Mouse (Mus musculus) neural tube, embryonic 11.5 days (tissue): ENCODE measurements around the gene Rsrc2. TPM values are rescaled to one million over a fixed set of nuclear protein-coding genes. Genes with fewer than 3 reads are reported as not detected.
A peak's percentile ranks its signal among the peaks of the same experiment; 100 is the strongest.
"Not testable (repeated sequence)": the region's sequence is repeated elsewhere in the genome, so short reads cannot be mapped to it uniquely, and the experiment has no call there.

Experiments used
- ATAC-seq: fragments of 200-750 bp; cut with Nextera tagmentation; 2 replicates; pipeline ENCODE4 v1.8.0; 2017; ENCODE audit warnings: moderate number of reproducible peaks, mild to moderate bottlenecking, moderate TSS enrichment, moderate library complexity; ENCODE audit not compliant: insufficient read depth, low FRiP score, low TSS enrichment
- DNase-seq: peaks from one replicate; pipeline ENCODE4 v3.0.0-alpha.2; 2015; ENCODE audit warnings: low spot score
- H3K27ac ChIP-seq: fragments of 300-500 bp; sonication (generic); 2 replicates; pipeline ENCODE4 v1.5.1; 2014; ENCODE audit warnings: low read depth, mild to moderate bottlenecking, low read length
- H3K27me3 ChIP-seq: fragments of 300-500 bp; sonication (generic); 2 replicates; pipeline ENCODE4 v1.6.1; 2014; ENCODE audit warnings: mild to moderate bottlenecking, low read length, mixed read lengths; ENCODE audit not compliant: control insufficient read depth, insufficient read depth
- H3K36me3 ChIP-seq: fragments of 300-500 bp; sonication (generic); 2 replicates; pipeline ENCODE4 v1.6.1; 2014; ENCODE audit warnings: mild to moderate bottlenecking, low read length, moderate library complexity, mixed read lengths; ENCODE audit not compliant: control insufficient read depth, insufficient read depth
- H3K4me1 ChIP-seq: fragments of 300-500 bp; sonication (generic); 2 replicates; pipeline ENCODE4 v1.6.1; 2014; ENCODE audit warnings: low read length, mixed read lengths; ENCODE audit not compliant: control insufficient read depth, insufficient read depth
- H3K4me2 ChIP-seq: fragments of 300-500 bp; sonication (generic); 2 replicates; pipeline ENCODE4 v1.6.1; 2014; ENCODE audit warnings: low read depth, mild to moderate bottlenecking, moderate library complexity
- H3K4me3 ChIP-seq: fragments of 300-500 bp; sonication (generic); 2 replicates; pipeline ENCODE4 v1.5.1; 2014; ENCODE audit warnings: low read depth, low read length
- H3K9ac ChIP-seq: fragments of 300-500 bp; sonication (generic); 2 replicates; pipeline ENCODE4 v1.6.1; 2014; ENCODE audit warnings: mild to moderate bottlenecking, low read length
- H3K9me3 ChIP-seq: fragments of 300-500 bp; sonication (generic); 2 replicates; pipeline ENCODE4 v1.6.1; 2016; ENCODE audit warnings: low read length; ENCODE audit not compliant: control insufficient read depth
- WGBS: fragments of 180-500 bp; shearing (Covaris S2); extraction: QIAGEN DNeasy Blood & Tissue Kit; methylation state at CpG from one replicate; pipeline ENCODE4 v1.1.7; 2014; 5-methylcytosine and 5-hydroxymethylcytosine counted together
- polyA plus RNA-seq: library from polyadenylated mRNA; unstranded; fragments of >200 nt; fragmentation: Nextera tagmentation; extraction: Ambion mirVana; gene quantifications from 2 replicates; pipeline ENCODE4 v1.2.1, GENCODE M21; 2014

The Rsrc2 gene
- 154 and 166 TPM in 2 replicates for polyA plus RNA-seq

GRCm38 (mm10) chr5:123749065-123750064 is at the start of gene Rsrc2, which contains the start of gene Kntc1:
TSS of gene Rsrc2 (minus strand) at chr5:123749414.
TSS of gene Kntc1 (plus strand) at chr5:123749716.
- Histone ChIP-seq H3K9me3 (no peaks in the 10 kb centered on the region), H3K4me1 (peaks cover 16% of the 10 kb centered on the region), H3K27ac (peak within 1 kb of the TSS; percentile 74), H3K4me3 (peak within 1 kb of the TSS; percentile 66), H3K4me2 (peak within 1 kb of the TSS; percentile 71), H3K27me3 (no peaks in the 10 kb centered on the region), H3K9ac (peak within 1 kb of the TSS; percentile 66), H3K36me3 (peaks cover 4% of the 10 kb centered on the region; the same call in 1 of the 2 replicates)
- WGBS: under 1% methylated on average over 62 of the region's 63 CpGs
- DNase-seq (peak; percentile 99), ATAC-seq (peak; percentile 96)

- no peak overlapping the region for H3K4me3 ChIP-seq
- H3K9me3 ChIP-seq: no peaks in the 10 kb centered on the region
- WGBS: 89% methylated on average over 2 of the region's 2 CpGs
- ATAC-seq (no peak), DNase-seq (no peak)
- peaks cover 17% of the 10 kb centered on the region; the same call in 1 of the 2 replicates for H3K36me3 ChIP-seq
- H3K4me2 ChIP-seq: no peak overlapping the region
- H3K9ac ChIP-seq: no peak overlapping the region
- H3K4me1 ChIP-seq: no peaks in the 10 kb centered on the region
- no peak overlapping the region for H3K27ac ChIP-seq
- no peaks in the 10 kb centered on the region for H3K27me3 ChIP-seq
These were observed 43.9 kb upstream of the Rsrc2 start for GRCm38 (mm10) chr5:123793081-123793480.

GRCm38 (mm10) chr5:123788976-123789375 is 39.8 kb upstream of the Rsrc2 start:
- Histone ChIP-seq H3K9ac (no peak overlapping the region), H3K27me3 (no peaks in the 10 kb centered on the region), H3K4me2 (no peak overlapping the region), H3K27ac (no peak overlapping the region), H3K9me3 (no peaks in the 10 kb centered on the region), H3K36me3 (peaks cover 26% of the 10 kb centered on the region), H3K4me3 (no peak overlapping the region), H3K4me1 (no peaks in the 10 kb centered on the region)
- WGBS: 95% methylated on average over 7 of the region's 7 CpGs
- ATAC-seq (no peak), DNase-seq (no peak)

GRCm38 (mm10) chr5:123781864-123782263 is 32.6 kb upstream of the Rsrc2 start:
- Histone ChIP-seq H3K4me1 (no peaks in the 10 kb centered on the region), H3K4me3 (no peak overlapping the region), H3K9me3 (no peaks in the 10 kb centered on the region), H3K27ac (no peak overlapping the region), H3K36me3 (peaks cover 10% of the 10 kb centered on the region), H3K9ac (no peak overlapping the region), H3K27me3 (no peaks in the 10 kb centered on the region), H3K4me2 (no peak overlapping the region)
- DNase-seq (no peak), ATAC-seq (no peak)
- 87% methylated on average over 4 of the region's 4 CpGs for WGBS

- WGBS: 91% methylated on average over 8 of the region's 8 CpGs
- no peaks in the 10 kb centered on the region for H3K9me3 ChIP-seq
These were observed 31.5 kb upstream of the Rsrc2 start for GRCm38 (mm10) chr5:123780716-123781115.

GRCm38 (mm10) chr5:123773441-123773840 is 24.2 kb upstream of the Rsrc2 start:
- Histone ChIP-seq H3K9me3 (no peaks in the 10 kb centered on the region), H3K4me2 (no peak overlapping the region), H3K27ac (no peak overlapping the region), H3K4me1 (no peaks in the 10 kb centered on the region), H3K36me3 (peaks cover 20% of the 10 kb centered on the region), H3K4me3 (no peak overlapping the region), H3K27me3 (no peaks in the 10 kb centered on the region), H3K9ac (no peak overlapping the region)
- WGBS: 95% methylated on average over 9 of the region's 9 CpGs
- no peak for ATAC-seq
- DNase-seq: no peak

More at GRCm38 (mm10) chr5:123780716-123781115, 31.5 kb upstream of the Rsrc2 start:
- Histone ChIP-seq H3K27ac (no peak overlapping the region), H3K4me2 (no peak overlapping the region), H3K9ac (no peak overlapping the region), H3K27me3 (no peaks in the 10 kb centered on the region), H3K4me3 (no peak overlapping the region), H3K4me1 (no peaks in the 10 kb centered on the region), H3K36me3 (peaks cover 11% of the 10 kb centered on the region)
- DNase-seq (no peak), ATAC-seq (no peak)

GRCm38 (mm10) chr5:123766455-123766854 is 17.2 kb upstream of the Rsrc2 start:
- H3K9ac ChIP-seq, ATAC-seq, DNase-seq, H3K27ac ChIP-seq, H3K4me1 ChIP-seq, H3K27me3 ChIP-seq, H3K9me3 ChIP-seq, H3K4me2 ChIP-seq, H3K4me3 ChIP-seq: not testable (repeated sequence)
- H3K36me3 ChIP-seq: peaks cover 17% of the 10 kb centered on the region
- WGBS: 92% methylated on average over 11 of the region's 11 CpGs

- Histone ChIP-seq H3K4me1 (no peaks in the 10 kb centered on the region), H3K4me2 (no peak overlapping the region), H3K9me3 (no peaks in the 10 kb centered on the region), H3K4me3 (no peak overlapping the region), H3K27ac (no peak overlapping the region), H3K9ac (no peak overlapping the region), H3K36me3 (peaks cover 13% of the 10 kb centered on the region), H3K27me3 (no peaks in the 10 kb centered on the region)
- ATAC-seq (no peak), DNase-seq (no peak)
- 93% methylated on average over 11 of the region's 11 CpGs for WGBS
These were observed 16.3 kb upstream of the Rsrc2 start for GRCm38 (mm10) chr5:123765506-123765905.
